Comparison of ENCODE assay signal across 28 mouse cellular contexts in the genomic region with DNA sequence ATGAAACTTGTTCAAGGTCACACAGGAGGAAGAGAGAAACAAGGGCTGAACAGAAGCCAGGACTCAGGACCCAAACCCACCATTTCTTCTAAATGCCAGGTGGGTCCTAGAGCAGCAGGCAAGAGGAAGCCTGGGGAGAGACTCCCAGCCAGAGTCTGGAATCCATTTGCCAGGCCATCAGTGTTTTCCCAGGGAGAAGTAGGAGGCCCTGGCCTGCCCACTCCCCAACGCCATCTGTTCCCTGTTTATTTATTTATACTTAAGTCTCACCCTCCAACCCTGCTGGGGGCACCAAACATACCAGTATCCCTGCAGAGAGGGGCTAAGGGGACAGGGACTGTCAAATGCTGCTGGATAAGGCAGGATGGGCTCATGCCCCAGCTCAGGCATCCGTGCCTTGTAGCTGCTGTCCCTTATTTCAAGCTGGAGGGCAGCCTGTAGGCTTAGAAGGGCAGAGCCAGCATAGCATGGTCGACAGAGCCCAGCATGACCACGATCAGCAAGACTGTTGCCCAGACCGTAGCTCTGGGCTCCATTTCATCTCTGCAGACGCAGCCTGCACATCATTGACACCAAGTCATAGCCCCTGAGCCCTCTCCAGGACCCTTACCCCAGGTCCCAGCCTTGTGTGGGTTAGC. TPM values are rescaled to one million over a fixed set of nuclear protein-coding genes. Genes with fewer than 3 reads are reported as not detected.
DNase-seq lines count a peak whose midpoint lies in the region; ATAC-seq lines count a peak whose summit lies in the region.
"Had no signal": no experiment of that assay in that cellular context is flagged by ENCODE, and none has a peak within 500 bp of the region (broad histone marks: within the 10 kb centered on the region; RNA-seq: fewer than 3 reads in every experiment).

No protein-coding gene starts in this region.

- WGBS in hindbrain, embryonic 10.5 days: 35% methylated on average over 6 of the region's 6 CpGs
- WGBS in hindbrain, embryonic 11.5 days: 57% methylated on average over 6 of the region's 6 CpGs
- WGBS in midbrain, embryonic 12.5 days: 45% methylated on average over 6 of the region's 6 CpGs
- 61% methylated on average over 6 of the region's 6 CpGs for WGBS in midbrain, embryonic 11.5 days
- 22% methylated on average over 6 of the region's 6 CpGs for WGBS in embryonic facial prominence, embryonic 12.5 days
- 34% methylated on average over 6 of the region's 6 CpGs for WGBS in limb, embryonic 12.5 days

- H3K27me3 ChIP-seq in hindbrain, embryonic 10.5 days (ENCODE audit: insufficient read depth, poor library complexity, severe bottlenecking): peaks cover 38% of the 10 kb centered on the region
- no peaks in the 10 kb centered on the region for H3K27me3 ChIP-seq in hindbrain, embryonic 11.5 days (ENCODE audit: control insufficient read depth, insufficient read depth, low read length)
- peaks cover 28% of the 10 kb centered on the region for H3K27me3 ChIP-seq in midbrain, embryonic 12.5 days
- no peaks in the 10 kb centered on the region for H3K27me3 ChIP-seq in midbrain, embryonic 11.5 days (ENCODE audit: control insufficient read depth, insufficient read depth, low read length)
- H3K27me3 ChIP-seq in embryonic facial prominence, embryonic 12.5 days: 0 out of 2 replicates have a peak, but pooled peaks cover 3% of the 10 kb centered on the region
- peaks cover 9% of the 10 kb centered on the region for H3K27me3 ChIP-seq in limb, embryonic 12.5 days
- H3K27me3 ChIP-seq: hindbrain, embryonic 15.5 days; stomach, embryonic 15.5 days had no signal

- no peak overlapping the region for H3K4me2 ChIP-seq in hindbrain, embryonic 11.5 days (replicated peaks; ENCODE audit: low read depth, low read length)
- H3K4me2 ChIP-seq in midbrain, embryonic 12.5 days (replicated peaks): no peak overlapping the region
- no peak overlapping the region for H3K4me2 ChIP-seq in midbrain, embryonic 11.5 days
- H3K4me2 ChIP-seq in embryonic facial prominence, embryonic 12.5 days (replicated peaks): no peak overlapping the region
- no peak overlapping the region for H3K4me2 ChIP-seq in limb, embryonic 12.5 days
- H3K4me2 ChIP-seq: heart, embryonic 13.5 days; hindbrain, embryonic 15.5 days; liver, embryonic 15.5 days; lung, embryonic 15.5 days; stomach, embryonic 15.5 days had no signal

- H3K9me3 ChIP-seq in hindbrain, embryonic 10.5 days: no peaks in the 10 kb centered on the region
- no peaks in the 10 kb centered on the region for H3K9me3 ChIP-seq in hindbrain, embryonic 11.5 days (ENCODE audit: control insufficient read depth, low read length)
- no peaks in the 10 kb centered on the region for H3K9me3 ChIP-seq in midbrain, embryonic 12.5 days
- no peaks in the 10 kb centered on the region for H3K9me3 ChIP-seq in midbrain, embryonic 11.5 days (ENCODE audit: control insufficient read depth, low read length)
- no peaks in the 10 kb centered on the region for H3K9me3 ChIP-seq in embryonic facial prominence, embryonic 12.5 days
- no peaks in the 10 kb centered on the region for H3K9me3 ChIP-seq in limb, embryonic 12.5 days
- H3K9me3 ChIP-seq: heart, embryonic 13.5 days; hindbrain, embryonic 15.5 days; liver, embryonic 15.5 days; lung, embryonic 15.5 days; stomach, embryonic 15.5 days had no signal

- H3K9ac ChIP-seq in hindbrain, embryonic 11.5 days (ENCODE audit: low read depth, low read length): no peak overlapping the region
- peak overlapping the region; percentile 12; the same call in 1 of the 2 replicates for H3K9ac ChIP-seq in midbrain, embryonic 12.5 days (replicated peaks)
- no peak overlapping the region for H3K9ac ChIP-seq in midbrain, embryonic 11.5 days (ENCODE audit: low read length)
- H3K9ac ChIP-seq in embryonic facial prominence, embryonic 12.5 days: no peak overlapping the region
- no peak overlapping the region for H3K9ac ChIP-seq in limb, embryonic 12.5 days (replicated peaks)
- H3K9ac ChIP-seq: forebrain, postnatal 0 days; heart, embryonic 13.5 days; hindbrain, embryonic 15.5 days; liver, embryonic 15.5 days; lung, embryonic 15.5 days; stomach, embryonic 15.5 days had no signal

- H3K36me3 ChIP-seq in hindbrain, embryonic 10.5 days: no peaks in the 10 kb centered on the region
- no peaks in the 10 kb centered on the region for H3K36me3 ChIP-seq in hindbrain, embryonic 11.5 days (ENCODE audit: control insufficient read depth, insufficient read depth, low read length)
- H3K36me3 ChIP-seq in midbrain, embryonic 12.5 days: no peaks in the 10 kb centered on the region
- no peaks in the 10 kb centered on the region for H3K36me3 ChIP-seq in midbrain, embryonic 11.5 days (ENCODE audit: control insufficient read depth, insufficient read depth, low read length)
- no peaks in the 10 kb centered on the region for H3K36me3 ChIP-seq in embryonic facial prominence, embryonic 12.5 days
- H3K36me3 ChIP-seq in limb, embryonic 12.5 days: no peaks in the 10 kb centered on the region
- H3K36me3 ChIP-seq: heart, embryonic 13.5 days; hindbrain, embryonic 15.5 days; liver, embryonic 15.5 days; lung, embryonic 15.5 days; stomach, embryonic 15.5 days had no signal

- peak overlapping the region; percentile 57 for H3K27ac ChIP-seq in hindbrain, embryonic 10.5 days
- H3K27ac ChIP-seq in hindbrain, embryonic 11.5 days (ENCODE audit: low read depth, low read length): no peak overlapping the region
- 0 out of 2 replicates have a peak overlapping the region, but pooled peaks have one; percentile 10 for H3K27ac ChIP-seq in midbrain, embryonic 12.5 days (replicated peaks)
- H3K27ac ChIP-seq in midbrain, embryonic 11.5 days (ENCODE audit: low read depth, low read length): no peak overlapping the region
- 0 out of 2 replicates have a peak overlapping the region, but pooled peaks have one; percentile 25 for H3K27ac ChIP-seq in embryonic facial prominence, embryonic 12.5 days
- H3K27ac ChIP-seq in limb, embryonic 12.5 days: 0 out of 2 replicates have a peak overlapping the region, but pooled peaks have one; percentile 29
- H3K27ac ChIP-seq: heart, adult 2 months; heart, embryonic 13.5 days; hindbrain, embryonic 15.5 days; liver, embryonic 15.5 days; lung, embryonic 15.5 days; stomach, embryonic 15.5 days had no signal

- no peak overlapping the region for H3K4me3 ChIP-seq in hindbrain, embryonic 10.5 days
- H3K4me3 ChIP-seq in hindbrain, embryonic 11.5 days (ENCODE audit: low read depth, low read length): no peak overlapping the region
- no peak overlapping the region for H3K4me3 ChIP-seq in midbrain, embryonic 12.5 days
- no peak overlapping the region for H3K4me3 ChIP-seq in midbrain, embryonic 11.5 days (ENCODE audit: low read depth, low read length)
- H3K4me3 ChIP-seq in embryonic facial prominence, embryonic 12.5 days: no peak overlapping the region
- no peak overlapping the region for H3K4me3 ChIP-seq in limb, embryonic 12.5 days (replicated peaks)
- H3K4me3 ChIP-seq: heart, adult 2 months; heart, embryonic 13.5 days; hindbrain, embryonic 15.5 days; liver, embryonic 15.5 days; lung, embryonic 15.5 days; stomach, embryonic 15.5 days had no signal

- peaks cover 49% of the 10 kb centered on the region for H3K4me1 ChIP-seq in hindbrain, embryonic 10.5 days (replicated peaks)
- H3K4me1 ChIP-seq in hindbrain, embryonic 11.5 days (replicated peaks; ENCODE audit: control insufficient read depth, insufficient read depth, low read length): peaks cover 8% of the 10 kb centered on the region
- H3K4me1 ChIP-seq in midbrain, embryonic 12.5 days: peaks cover 18% of the 10 kb centered on the region
- peaks cover 11% of the 10 kb centered on the region for H3K4me1 ChIP-seq in midbrain, embryonic 11.5 days (ENCODE audit: control insufficient read depth, insufficient read depth, low read length)
- peaks cover 29% of the 10 kb centered on the region for H3K4me1 ChIP-seq in embryonic facial prominence, embryonic 12.5 days
- peaks cover 38% of the 10 kb centered on the region for H3K4me1 ChIP-seq in limb, embryonic 12.5 days (replicated peaks)

- ATAC-seq in hindbrain, embryonic 11.5 days (ENCODE audit: low FRiP score): no peak
- no peak for ATAC-seq in midbrain, embryonic 12.5 days (ENCODE audit: low FRiP score, low read depth)
- no peak for ATAC-seq in midbrain, embryonic 11.5 days (ENCODE audit: low FRiP score)
- ATAC-seq in embryonic facial prominence, embryonic 12.5 days (ENCODE audit: insufficient number of reproducible peaks, insufficient read depth, low FRiP score, low TSS enrichment): no peak
- ATAC-seq in limb, embryonic 12.5 days (ENCODE audit: insufficient number of reproducible peaks, insufficient read depth, low FRiP score, low TSS enrichment, low read depth): no peak
- ATAC-seq: forebrain, postnatal 0 days; intestine, embryonic 16.5 days had no signal

- DNase-seq in hindbrain, embryonic 10.5 days (ENCODE audit: low spot score): no peak
- DNase-seq in hindbrain, embryonic 11.5 days (ENCODE audit: low spot score): no peak
- DNase-seq in midbrain, embryonic 11.5 days (ENCODE audit: low spot score, missing footprints): no peak
- no peak for DNase-seq in adrenal gland, postnatal 4 days (ENCODE audit: low spot score in 2 of 2)
- DNase-seq: adrenal gland, adult 2 months; cerebellum, adult 18-20 months; cerebellum, postnatal 36 days; forebrain, postnatal 0 days; gastrocnemius, postnatal 25 days; heart, adult 2 months; heart, postnatal 14 days; kidney, adult 9 months; kidney, postnatal 36 days; liver; lung, postnatal 36 days; thymus, postnatal 25 days had no signal

RNA-seq across cellular contexts. Expression of a gene that starts 14.0 kb away (rescaled TPM):
- polyA plus RNA-seq in hindbrain, embryonic 10.5 days (2016; fragmentation: Nextera tagmentation; extraction: Ambion mirVana): 15.6 and 18.7 TPM in 2 replicates
- polyA plus RNA-seq in hindbrain, embryonic 11.5 days (2014; fragmentation: Nextera tagmentation; extraction: Ambion mirVana): 13.4 and 14.8 TPM in 2 replicates
- 14.3 and 15.2 TPM in 2 replicates for polyA plus RNA-seq in midbrain, embryonic 12.5 days (2016; fragmentation: Nextera tagmentation; extraction: Ambion mirVana)
- polyA plus RNA-seq in midbrain, embryonic 11.5 days (2014; fragmentation: Nextera tagmentation; extraction: Ambion mirVana): 14.2 and 14.6 TPM in 2 replicates
- polyA plus RNA-seq in embryonic facial prominence, embryonic 12.5 days (2016; fragmentation: Nextera tagmentation; extraction: Ambion mirVana): 10.7 and 13.6 TPM in 2 replicates
- 7.5 and 8.6 TPM in 2 replicates for polyA plus RNA-seq in limb, embryonic 12.5 days (2016; fragmentation: Nextera tagmentation; extraction: Ambion mirVana)
- total RNA-seq in adrenal gland, postnatal 4 days (2021): 10 to 100 TPM; 47.2 to 58.2 TPM

RNA-seq across cellular contexts. Expression of a gene that starts 24.0 kb away (rescaled TPM):
- 5.2 and 7.6 TPM in 2 replicates for polyA plus RNA-seq in hindbrain, embryonic 10.5 days (2016; fragmentation: Nextera tagmentation; extraction: Ambion mirVana)
- 10.7 and 13.1 TPM in 2 replicates for polyA plus RNA-seq in hindbrain, embryonic 11.5 days (2014; fragmentation: Nextera tagmentation; extraction: Ambion mirVana)
- 3.4 and 3.8 TPM in 2 replicates for polyA plus RNA-seq in midbrain, embryonic 12.5 days (2016; fragmentation: Nextera tagmentation; extraction: Ambion mirVana)
- 2.8 and 3.2 TPM in 2 replicates for polyA plus RNA-seq in midbrain, embryonic 11.5 days (2014; fragmentation: Nextera tagmentation; extraction: Ambion mirVana)
- polyA plus RNA-seq in embryonic facial prominence, embryonic 12.5 days (2016; fragmentation: Nextera tagmentation; extraction: Ambion mirVana): 12.2 and 14.7 TPM in 2 replicates
- 11.5 and 11.9 TPM in 2 replicates for polyA plus RNA-seq in limb, embryonic 12.5 days (2016; fragmentation: Nextera tagmentation; extraction: Ambion mirVana)
- 1 to 10 TPM; 7.7 to 9.3 TPM for total RNA-seq in adrenal gland, postnatal 4 days (2021)
- total RNA-seq: MEL; neutrophil, adult 5-6 weeks had no signal
- polyA plus RNA-seq: C2C12 had no signal

RNA-seq across cellular contexts. Expression of a gene that starts 38.0 kb away (rescaled TPM):
- polyA plus RNA-seq in hindbrain, embryonic 10.5 days (2016; fragmentation: Nextera tagmentation; extraction: Ambion mirVana): 5.5 and 19.0 TPM in 2 replicates
- 27.1 and 31.4 TPM in 2 replicates for polyA plus RNA-seq in hindbrain, embryonic 11.5 days (2014; fragmentation: Nextera tagmentation; extraction: Ambion mirVana)
- polyA plus RNA-seq in midbrain, embryonic 12.5 days (2016; fragmentation: Nextera tagmentation; extraction: Ambion mirVana): 15.3 and 17.1 TPM in 2 replicates
- polyA plus RNA-seq in midbrain, embryonic 11.5 days (2014; fragmentation: Nextera tagmentation; extraction: Ambion mirVana): 10.0 and 11.0 TPM in 2 replicates
- polyA plus RNA-seq in embryonic facial prominence, embryonic 12.5 days (2016; fragmentation: Nextera tagmentation; extraction: Ambion mirVana): 1.4 and 1.9 TPM in 2 replicates
- polyA plus RNA-seq in limb, embryonic 12.5 days (2016; fragmentation: Nextera tagmentation; extraction: Ambion mirVana): not detected in 2 replicates
- total RNA-seq in adrenal gland, postnatal 4 days (2021): under 1 TPM; 0.53 to 0.59 TPM
- total RNA-seq: gastrocnemius, postnatal 25 days; heart, adult 2 months; heart, postnatal 14 days; MEL; neutrophil, adult 5-6 weeks had no signal
- polyA plus RNA-seq: C2C12; heart, adult 2 months; heart, embryonic 13.5 days; intestine, embryonic 16.5 days; liver, embryonic 15.5 days; lung, embryonic 15.5 days had no signal

Comparison
In these comparisons a context has a peak if more than half of its experiments do, and no peak if none do; other contexts are left out.
1. H3K27ac ChIP-seq: peak in hindbrain, embryonic 10.5 days (single experiment), midbrain, embryonic 12.5 days (single experiment), embryonic facial prominence, embryonic 12.5 days (single experiment) and limb, embryonic 12.5 days (single experiment); none in hindbrain, embryonic 11.5 days (single experiment) and midbrain, embryonic 11.5 days (single experiment).